Mouse (Mus musculus) CH12.LX (cell line): ENCODE measurements around the gene 4921517D22Rik. TPM values are rescaled to one million over a fixed set of nuclear protein-coding genes. Genes with fewer than 3 reads are reported as not detected.

Source experiments
- DNase-seq: peaks from one replicate; pipeline ENCODE4 v3.0.0-alpha.2; 2013; ENCODE audit errors: extremely low read depth
- H3K27ac ChIP-seq: 2 replicates; pipeline ENCODE4 v1.5.1; 2012; ENCODE audit warnings: low read depth, mild to moderate bottlenecking, control low read depth, moderate library complexity; ENCODE audit not compliant: insufficient read depth
- H3K27me3 ChIP-seq: replicated peaks from 2 replicates; pipeline ENCODE3; 2012; ENCODE audit warnings: inconsistent platforms
- H3K36me3 ChIP-seq, 2 experiments: replicated peaks in 1 of 2; 2 replicates each; pipeline versions ENCODE3 to v1.6.1; 2012; ENCODE audit warnings: inconsistent platforms in 1 of 2, low read length in 1 of 2, mild to moderate bottlenecking in 1 of 2, mixed read lengths in 1 of 2, moderate library complexity in 1 of 2; ENCODE audit not compliant: control insufficient read depth in 1 of 2, insufficient read depth in 1 of 2
- H3K4me1 ChIP-seq, 2 experiments: 2 replicates each; pipeline ENCODE4 v1.6.1; 2012; ENCODE audit warnings: inconsistent platforms in 1 of 2, moderate library complexity in 1 of 2; ENCODE audit not compliant: insufficient read depth in 2 of 2, control insufficient read depth in 1 of 2
- H3K4me2 ChIP-seq: 2 replicates; pipeline ENCODE4 v1.6.1; 2012; ENCODE audit warnings: low read depth, mild to moderate bottlenecking, control low read depth; ENCODE audit not compliant: poor library complexity, insufficient read depth, severe bottlenecking
- H3K4me3 ChIP-seq, 3 experiments: fragments of 150-350 bp in 1 of 3; sonication (generic) in 1 of 3; replicated peaks in 1 of 3; 2 replicates each; pipeline versions ENCODE3 to v1.5.1; 2011 to 2012; ENCODE audit warnings: low read depth in 2 of 3, low read length in 2 of 3, mild to moderate bottlenecking in 2 of 3, moderate library complexity in 2 of 3, control low read depth in 1 of 3, improper control_type of control experiment in 1 of 3, inconsistent platforms in 1 of 3, mixed read lengths in 1 of 3; ENCODE audit not compliant: poor library complexity in 1 of 3
- H3K79me2 ChIP-seq: replicated peaks from 2 replicates; pipeline ENCODE4 v1.6.1; 2012; ENCODE audit warnings: mild to moderate bottlenecking, moderate library complexity; ENCODE audit not compliant: control insufficient read depth, poor library complexity, insufficient read depth, severe bottlenecking; ENCODE audit errors: extremely low read depth
- H3K9ac ChIP-seq: 2 replicates; pipeline ENCODE4 v1.6.1; 2012; ENCODE audit warnings: low read depth, mild to moderate bottlenecking, control low read depth, moderate library complexity; ENCODE audit not compliant: insufficient read depth
- H3K9me3 ChIP-seq: replicated peaks from 2 replicates; pipeline ENCODE3; 2012; ENCODE audit warnings: low read length, inconsistent platforms, mixed read lengths
- BHLHE40 ChIP-seq: IDR thresholded peaks from 2 replicates; pipeline ENCODE4 v1.6.1; 2011; ENCODE audit warnings: mild to moderate bottlenecking, low read depth, low read length, improper control_type of control experiment
- CHD1 ChIP-seq: IDR thresholded peaks from 2 replicates; pipeline ENCODE4 v1.6.1; 2012; ENCODE audit warnings: low read depth, low read length, improper control_type of control experiment, inconsistent platforms
- CHD2 ChIP-seq: IDR thresholded peaks from 2 replicates; pipeline ENCODE4 v1.6.1; 2011; ENCODE audit warnings: low read length, improper control_type of control experiment
- CTCF ChIP-seq, 2 experiments: IDR thresholded peaks in 1 of 2; conservative IDR thresholded peaks in 1 of 2; 2 replicates each; pipeline ENCODE4 v1.5.1; 2011 to 2012; ENCODE audit warnings: low read depth in 2 of 2, low read length in 2 of 2, improper control_type of control experiment in 1 of 2, inconsistent platforms in 1 of 2, mild to moderate bottlenecking in 1 of 2, moderate library complexity in 1 of 2
- E2F4 ChIP-seq: IDR thresholded peaks from 2 replicates; pipeline ENCODE4 v1.6.1; 2011; ENCODE audit warnings: low read depth, low read length, improper control_type of control experiment; ENCODE audit not compliant: insufficient replicate concordance
- ELF1 ChIP-seq: IDR thresholded peaks from 2 replicates; pipeline ENCODE4 v1.6.1; 2014; ENCODE audit warnings: low read depth, mild to moderate bottlenecking, inconsistent platforms, low read length, improper control_type of control experiment
- EP300 ChIP-seq: IDR thresholded peaks from 2 replicates; pipeline ENCODE4 v1.6.1; 2011; ENCODE audit warnings: low read length, improper control_type of control experiment
- ETS1 ChIP-seq: conservative IDR thresholded peaks from 2 replicates; pipeline ENCODE4 v1.6.1; 2012; ENCODE audit warnings: low read depth, mild to moderate bottlenecking, inconsistent platforms, low read length, improper control_type of control experiment, moderate library complexity
- GABPA ChIP-seq: IDR thresholded peaks from 2 replicates; pipeline ENCODE4 v1.6.1; 2012; ENCODE audit warnings: low read depth, low read length, improper control_type of control experiment, inconsistent platforms; ENCODE audit not compliant: insufficient replicate concordance
- HCFC1 ChIP-seq: IDR thresholded peaks from 2 replicates; pipeline ENCODE4 v1.6.1; 2012; ENCODE audit warnings: low read depth, mild to moderate bottlenecking, inconsistent platforms, low read length, improper control_type of control experiment
- JUN ChIP-seq: IDR thresholded peaks from 2 replicates; pipeline ENCODE4 v1.6.1; 2011; ENCODE audit warnings: low read depth, mild to moderate bottlenecking, low read length, improper control_type of control experiment, moderate library complexity; ENCODE audit not compliant: insufficient read depth
- JUND ChIP-seq: conservative IDR thresholded peaks from 2 replicates; pipeline ENCODE4 v1.6.1; 2011; ENCODE audit warnings: low read depth, low read length, improper control_type of control experiment
- MAFK ChIP-seq: IDR thresholded peaks from 2 replicates; pipeline ENCODE4 v1.6.1; 2011; ENCODE audit warnings: low read length, improper control_type of control experiment; ENCODE audit not compliant: insufficient replicate concordance
- MAX ChIP-seq: IDR thresholded peaks from 2 replicates; pipeline ENCODE4 v1.6.1; 2011; ENCODE audit warnings: low read length, improper control_type of control experiment
- MAZ ChIP-seq: IDR thresholded peaks from 2 replicates; pipeline ENCODE4 v1.6.1; 2012; ENCODE audit warnings: low read depth, mild to moderate bottlenecking, inconsistent platforms, low read length, improper control_type of control experiment, moderate library complexity
- MEF2A ChIP-seq: IDR thresholded peaks from 2 replicates; pipeline ENCODE4 v1.6.1; 2014; ENCODE audit warnings: low read depth, mild to moderate bottlenecking, inconsistent platforms, low read length, improper control_type of control experiment, borderline replicate concordance
- PAX5 ChIP-seq: IDR thresholded peaks from 2 replicates; pipeline ENCODE4 v1.6.1; 2012; ENCODE audit warnings: low read length, inconsistent platforms, mixed read lengths
- RAD21 ChIP-seq: IDR thresholded peaks from 2 replicates; pipeline ENCODE4 v1.6.1; 2011; ENCODE audit warnings: low read depth, mild to moderate bottlenecking, low read length, improper control_type of control experiment, moderate library complexity
- RCOR1 ChIP-seq: conservative IDR thresholded peaks from 2 replicates; pipeline ENCODE4 v1.6.1; 2012; ENCODE audit warnings: low read depth, mild to moderate bottlenecking, inconsistent platforms, low read length, improper control_type of control experiment
- SMC3 ChIP-seq: IDR thresholded peaks from 2 replicates; pipeline ENCODE4 v1.6.1; 2011; ENCODE audit warnings: low read depth, low read length, improper control_type of control experiment
- TBP ChIP-seq: conservative IDR thresholded peaks from 2 replicates; pipeline ENCODE4 v1.6.1; 2011; ENCODE audit warnings: low read depth, low read length, improper control_type of control experiment
- TCF12 ChIP-seq: IDR thresholded peaks from 2 replicates; pipeline ENCODE4 v1.6.1; 2014; ENCODE audit warnings: low read depth, mild to moderate bottlenecking, inconsistent platforms, low read length, improper control_type of control experiment
- USF1 ChIP-seq: IDR thresholded peaks from 2 replicates; pipeline ENCODE4 v1.6.1; 2014; ENCODE audit warnings: low read depth, mild to moderate bottlenecking, inconsistent platforms, low read length, improper control_type of control experiment
- USF2 ChIP-seq: conservative IDR thresholded peaks from 2 replicates; pipeline ENCODE4 v1.6.1; 2011; ENCODE audit warnings: low read depth, low read length, improper control_type of control experiment
- ZMIZ1 ChIP-seq: IDR thresholded peaks from 2 replicates; pipeline ENCODE4 v1.6.1; 2012; ENCODE audit warnings: low read depth, mild to moderate bottlenecking, inconsistent platforms, low read length, improper control_type of control experiment
- ZNF384 ChIP-seq: IDR thresholded peaks from 2 replicates; pipeline ENCODE4 v1.6.1; 2012; ENCODE audit warnings: low read depth, low read length, improper control_type of control experiment, inconsistent platforms
- dilution Hi-C: fragments of 300-500 bp; cut with MboI; formaldehyde crosslinking; loops from 2 replicates; pipeline ENCODE4 v1.14.3; 2020; ENCODE audit warnings: low sequenced_read_pairs; ENCODE audit not compliant: extremely low pct_unique_long_range_greater_than_20kb, extremely low pct_ligation_motif_present
- in situ Hi-C: fragments of 300-500 bp; cut with MboI; formaldehyde crosslinking; loops from 3 replicates; pipeline ENCODE4 v1.14.3; 2019; ENCODE audit warnings: low sequenced_read_pairs, low pct_ligation_motif_present, low pct_unique_long_range_greater_than_20kb, mixed read lengths
- polyA plus RNA-seq: library from polyadenylated mRNA; unstranded; fragments of >175 nt; gene quantifications from 2 replicates; pipeline ENCODE4 v1.2.1, GENCODE M21; 2012; ENCODE audit warnings: low read depth; ENCODE audit not compliant: insufficient read length
- total RNA-seq, 2 experiments: library from RNA; depleted of rRNA; stranded (reverse); fragments of 300-350 nt in 1 of 2; fragments of >200 nt in 1 of 2; gene quantifications; 2 replicates each; pipeline ENCODE4 v1.2.3; 2012 to 2014

Gene 4921517D22Rik
- total and polyA plus RNA-seq, 3 experiments, result not detected

DNA sequence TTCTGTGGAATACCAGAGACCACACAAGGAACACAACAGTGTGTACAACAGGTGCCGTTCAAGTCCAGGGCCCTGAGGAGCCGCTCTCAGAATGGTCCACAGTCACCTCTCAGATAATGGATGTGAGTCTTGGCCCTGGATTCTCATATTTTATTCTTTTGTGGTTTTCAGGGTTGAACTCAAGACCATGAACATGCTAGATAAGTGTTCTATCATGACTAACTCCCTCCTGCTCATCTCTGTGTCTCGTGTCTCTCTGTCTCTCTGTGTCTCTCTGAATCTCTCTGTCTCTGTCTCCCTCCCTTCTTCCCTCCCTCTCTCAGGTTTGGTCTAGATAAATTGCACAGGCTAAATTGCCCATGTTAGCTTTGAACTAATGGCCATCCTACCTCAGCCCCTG lies 4.1 kb downstream of the 4921517D22Rik start:
- Histone ChIP-seq H3K27ac (no peak overlapping the region), H3K9me3 (peaks cover 3% of the 10 kb centered on the region), H3K9ac (no peak overlapping the region), H3K27me3 (peaks cover 5% of the 10 kb centered on the region), H3K36me3 (no peaks in the 10 kb centered on the region), H3K79me2 (no peaks in the 10 kb centered on the region), H3K4me1 (peaks cover 0 to 4% of the 10 kb centered on the region in 2 experiments; a peak in 2 of 4 replicates), H3K4me2 (no peak overlapping the region), H3K4me3 (no peak overlapping the region)
- in situ Hi-C loops (no loop called here), dilution Hi-C loops (no loop called here)
- TF ChIP-seq MAZ (no peak), CTCF (conservative IDR thresholded peaks at IDR 0.05 in 1 of 2, IDR thresholded peaks at IDR 0.05 in 1 of 2; ENCODE audit: low read depth in 2 of 2, low read length in 2 of 2) (no peak), HCFC1 (no peak), CHD1 (no peak), JUND (no peak), USF2 (no peak), E2F4 (no peak), ZMIZ1 (no peak), CHD2 (no peak), USF1 (no peak), MEF2A (no peak)
- DNase-seq, result no peak

- dilution Hi-C loops (no loop called here), in situ Hi-C loops (no loop called here)
- H3K9me3 ChIP-seq, result peaks cover 3% of the 10 kb centered on the region
- no peak for TF ChIP-seq E2F4
- no peak for TF ChIP-seq ELF1
- TF ChIP-seq JUND, result no peak
- no peak for TF ChIP-seq RAD21
- no peak for TF ChIP-seq ZNF384
- H3K27ac ChIP-seq, result no peak overlapping the region
- no peak overlapping the region for H3K4me3 ChIP-seq
- H3K79me2 ChIP-seq, result no peaks in the 10 kb centered on the region
- no peak overlapping the region for H3K9ac ChIP-seq
- H3K27me3 ChIP-seq, result peaks cover 5% of the 10 kb centered on the region
- no peaks in the 10 kb centered on the region for H3K36me3 ChIP-seq
- H3K4me1 ChIP-seq, result peaks cover 0 to 4% of the 10 kb centered on the region in 2 experiments; a peak in 2 of 4 replicates
- H3K4me2 ChIP-seq, result no peak overlapping the region
- no peak for DNase-seq
These were observed 4.6 kb downstream of the 4921517D22Rik start for GRCm38 (mm10) chr13:59689313-59689712.

DNA sequence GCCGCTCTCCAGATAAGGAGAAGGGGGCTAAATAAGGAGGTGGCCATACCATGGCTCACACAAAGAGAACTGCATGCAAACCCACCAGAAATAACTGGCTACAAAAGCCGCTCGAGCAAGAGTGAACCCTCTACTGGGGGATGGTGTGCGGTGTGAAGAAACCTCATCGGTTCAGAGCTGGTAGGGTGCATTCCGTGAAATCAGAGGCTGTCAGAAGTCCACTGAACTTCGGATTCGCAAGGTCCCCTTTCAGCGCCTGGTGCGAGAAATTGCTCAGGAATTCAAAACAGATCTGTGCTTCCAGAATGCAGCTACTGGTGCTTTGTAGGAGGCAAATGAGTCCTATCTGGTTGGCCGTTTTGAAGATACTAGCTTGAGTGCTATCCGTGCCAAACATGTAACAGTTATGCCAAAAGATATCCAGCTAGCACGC lies 5.6 kb downstream of the 4921517D22Rik start:
- Histone ChIP-seq H3K9me3 (peaks cover 3% of the 10 kb centered on the region), H3K4me1 (peaks cover 0 to 4% of the 10 kb centered on the region in 2 experiments; a peak in 2 of 4 replicates), H3K79me2 (no peaks in the 10 kb centered on the region), H3K36me3 (no peaks in the 10 kb centered on the region), H3K27ac (no peak overlapping the region), H3K9ac (no peak overlapping the region), H3K4me2 (no peak overlapping the region), H3K4me3 (no peak overlapping the region), H3K27me3 (peaks cover 5% of the 10 kb centered on the region)
- dilution Hi-C loops, result no loop called here
- no peak for DNase-seq
- in situ Hi-C loops, result no loop called here
- TF ChIP-seq CHD2 (no peak), ETS1 (no peak), USF2 (no peak), MEF2A (no peak), TBP (no peak), ZMIZ1 (no peak), CHD1 (no peak), EP300 (no peak), MAX (no peak), MAFK (no peak), TCF12 (no peak), PAX5 (no peak), RCOR1 (no peak), SMC3 (no peak), JUN (no peak), BHLHE40 (no peak), RAD21 (no peak), GABPA (no peak)
